Mouse (Mus musculus): Measurements from ENCODE around the gene Gria2. TPM values are rescaled to one million over a fixed set of nuclear protein-coding genes. Genes with fewer than 3 reads are reported as not detected.

Gene Gria2
- 0.02 TPM in 1 of 2 replicates, not detected in the other for polyA plus RNA-seq (2012)

DNA sequence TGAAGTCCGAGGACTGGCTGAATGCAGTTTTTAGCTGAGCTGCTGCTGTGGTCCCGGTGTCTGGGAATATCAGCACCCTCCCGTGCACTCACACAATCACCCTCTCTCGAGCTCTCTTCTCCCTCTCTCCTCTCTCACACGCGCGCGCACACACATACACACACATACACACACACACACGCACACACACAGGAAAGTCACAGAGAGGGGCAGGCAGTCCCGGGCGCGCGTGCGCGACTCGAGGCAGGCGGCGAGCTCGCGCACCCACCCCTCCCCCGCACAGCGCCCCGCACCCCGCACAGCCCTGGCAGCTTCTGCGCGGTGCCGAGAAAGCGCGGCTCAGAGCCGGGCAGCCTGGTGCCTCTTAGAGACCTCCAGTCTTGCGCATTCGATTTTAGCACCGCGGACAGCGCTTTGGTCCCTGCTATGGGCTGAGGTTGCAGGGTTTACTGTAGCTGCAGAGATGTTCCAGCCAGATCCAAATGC lies at the start of gene Gria2:
Gene Gria2 (minus strand): TSS at position 240 of the 486 bp plus-strand sequence.
- no peaks in the 10 kb centered on the region for H3K36me3 ChIP-seq (ENCODE audit: control insufficient read depth)
- TF ChIP-seq TAL1 (IDR thresholded peaks at IDR 0.05; ENCODE audit: low read length) (no peak), GATA1 (IDR thresholded peaks at IDR 0.05; ENCODE audit: low read length) (no peak)
- H3K4me3 ChIP-seq (replicated peaks): no peak within 1 kb of the TSS
- peaks cover 27% of the 10 kb centered on the region for H3K27me3 ChIP-seq (ENCODE audit: control insufficient read depth)
- H3K4me1 ChIP-seq (ENCODE audit: control insufficient read depth): no peaks in the 10 kb centered on the region
- no peaks in the 10 kb centered on the region for H3K9me3 ChIP-seq (ENCODE audit: control insufficient read depth, low read length)

- H3K27me3 ChIP-seq (ENCODE audit: control insufficient read depth): no peaks in the 10 kb centered on the region
- no peaks in the 10 kb centered on the region for H3K36me3 ChIP-seq (ENCODE audit: control insufficient read depth)
- no peak overlapping the region for H3K4me3 ChIP-seq (replicated peaks)
- H3K9me3 ChIP-seq (ENCODE audit: control insufficient read depth, low read length): peaks cover 2% of the 10 kb centered on the region; the same call in 1 of the 2 replicates
- TF ChIP-seq GATA1 (IDR thresholded peaks at IDR 0.05; ENCODE audit: low read length) (no peak), TAL1 (IDR thresholded peaks at IDR 0.05; ENCODE audit: low read length) (no peak)
- H3K4me1 ChIP-seq (ENCODE audit: control insufficient read depth): no peaks in the 10 kb centered on the region
These were observed 48.3 kb upstream of the Gria2 start for GRCm38 (mm10) chr3:80850947-80851346.

GRCm38 (mm10) chr3:80845634-80846033 lies 43.0 kb upstream of the Gria2 start:
- no peaks in the 10 kb centered on the region for H3K36me3 ChIP-seq (ENCODE audit: control insufficient read depth)
- H3K4me3 ChIP-seq (replicated peaks): no peak overlapping the region
- TF ChIP-seq TAL1 (IDR thresholded peaks at IDR 0.05; ENCODE audit: low read length): no peak
- TF ChIP-seq GATA1 (IDR thresholded peaks at IDR 0.05; ENCODE audit: low read length): no peak
- H3K27me3 ChIP-seq (ENCODE audit: control insufficient read depth): no peaks in the 10 kb centered on the region
- no peaks in the 10 kb centered on the region; the same call in 1 of the 2 replicates for H3K9me3 ChIP-seq (ENCODE audit: control insufficient read depth, low read length)
- no peaks in the 10 kb centered on the region for H3K4me1 ChIP-seq (ENCODE audit: control insufficient read depth)

DNA sequence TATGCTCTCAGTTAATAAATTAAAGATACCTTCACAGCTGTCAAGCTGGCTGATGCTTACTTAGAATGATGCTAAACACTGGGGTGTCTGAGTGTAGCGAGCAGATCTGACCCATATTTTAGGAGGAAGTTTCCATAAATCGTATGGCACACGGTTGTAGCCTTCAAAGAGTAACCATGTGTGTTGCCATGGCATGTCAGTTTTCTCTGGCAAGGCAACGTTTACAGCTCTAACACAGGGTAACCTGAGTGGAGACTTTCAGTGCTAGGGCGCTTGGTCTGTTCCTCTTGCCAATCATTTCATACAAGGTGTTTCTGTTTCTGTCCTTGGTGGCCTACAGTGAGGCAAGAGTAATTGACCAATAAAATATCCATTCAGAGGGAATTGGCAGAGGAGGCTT lies 37.2 kb upstream of the Gria2 start:
- no peaks in the 10 kb centered on the region for H3K36me3 ChIP-seq (ENCODE audit: control insufficient read depth)
- no peaks in the 10 kb centered on the region for H3K27me3 ChIP-seq (ENCODE audit: control insufficient read depth)
- no peaks in the 10 kb centered on the region for H3K9me3 ChIP-seq (ENCODE audit: control insufficient read depth, low read length)
- H3K4me1 ChIP-seq (ENCODE audit: control insufficient read depth): no peaks in the 10 kb centered on the region
- TF ChIP-seq GATA1 (IDR thresholded peaks at IDR 0.05; ENCODE audit: low read length) (no peak), TAL1 (IDR thresholded peaks at IDR 0.05; ENCODE audit: low read length) (no peak)
- H3K4me3 ChIP-seq (replicated peaks): no peak overlapping the region

- H3K36me3 ChIP-seq (ENCODE audit: control insufficient read depth): no peaks in the 10 kb centered on the region
- no peak overlapping the region for H3K4me3 ChIP-seq (replicated peaks)
- H3K27me3 ChIP-seq (ENCODE audit: control insufficient read depth): no peaks in the 10 kb centered on the region
- H3K4me1 ChIP-seq (ENCODE audit: control insufficient read depth): no peaks in the 10 kb centered on the region
- H3K9me3 ChIP-seq (ENCODE audit: control insufficient read depth, low read length): no peaks in the 10 kb centered on the region
- TF ChIP-seq GATA1 (IDR thresholded peaks at IDR 0.05; ENCODE audit: low read length) (no peak), TAL1 (IDR thresholded peaks at IDR 0.05; ENCODE audit: low read length) (no peak)
These were observed 34.9 kb upstream of the Gria2 start for GRCm38 (mm10) chr3:80837583-80837982.

- Histone ChIP-seq H3K4me3 (replicated peaks) (no peak overlapping the region), H3K27me3 (ENCODE audit: control insufficient read depth) (no peaks in the 10 kb centered on the region), H3K36me3 (ENCODE audit: control insufficient read depth) (no peaks in the 10 kb centered on the region), H3K9me3 (ENCODE audit: control insufficient read depth, low read length) (no peaks in the 10 kb centered on the region), H3K4me1 (ENCODE audit: control insufficient read depth) (no peaks in the 10 kb centered on the region)
- TF ChIP-seq GATA1 (IDR thresholded peaks at IDR 0.05; ENCODE audit: low read length) (no peak), TAL1 (IDR thresholded peaks at IDR 0.05; ENCODE audit: low read length) (no peak)
These were observed 21.3 kb upstream of the Gria2 start for GRCm38 (mm10) chr3:80823975-80824374.

GRCm38 (mm10) chr3:80818619-80819018 lies 16.0 kb upstream of the Gria2 start:
- Histone ChIP-seq H3K4me1 (ENCODE audit: control insufficient read depth) (no peaks in the 10 kb centered on the region), H3K9me3 (ENCODE audit: control insufficient read depth, low read length) (no peaks in the 10 kb centered on the region), H3K36me3 (ENCODE audit: control insufficient read depth) (no peaks in the 10 kb centered on the region), H3K4me3 (replicated peaks) (no peak overlapping the region), H3K27me3 (ENCODE audit: control insufficient read depth) (no peaks in the 10 kb centered on the region)
- no peak for TF ChIP-seq TAL1 (IDR thresholded peaks at IDR 0.05; ENCODE audit: low read length)
- no peak for TF ChIP-seq GATA1 (IDR thresholded peaks at IDR 0.05; ENCODE audit: low read length)

DNA sequence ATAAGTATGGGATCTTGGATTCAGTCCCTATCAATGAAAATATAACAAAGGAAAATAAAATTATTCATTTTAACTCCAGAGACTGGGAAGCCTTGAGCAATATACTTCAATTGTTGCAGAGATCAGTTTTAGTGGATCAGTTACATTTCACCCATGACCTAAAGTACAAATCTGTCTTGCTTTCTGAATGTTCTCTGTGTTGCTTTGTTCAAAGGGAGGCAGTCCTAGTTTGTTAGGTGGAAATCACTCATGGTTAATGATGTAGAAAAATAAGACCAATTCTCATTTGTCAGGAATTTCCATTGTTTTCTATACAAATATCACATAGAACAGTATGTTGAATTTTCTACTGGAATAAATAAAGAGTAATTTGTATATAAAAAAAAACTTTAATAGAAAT lies 11.1 kb upstream of the Gria2 start:
- no peaks in the 10 kb centered on the region for H3K4me1 ChIP-seq (ENCODE audit: control insufficient read depth)
- H3K9me3 ChIP-seq (ENCODE audit: control insufficient read depth, low read length): no peaks in the 10 kb centered on the region
- H3K4me3 ChIP-seq (replicated peaks): no peak overlapping the region
- TF ChIP-seq GATA1 (IDR thresholded peaks at IDR 0.05; ENCODE audit: low read length): no peak
- TF ChIP-seq TAL1 (IDR thresholded peaks at IDR 0.05; ENCODE audit: low read length): no peak
- no peaks in the 10 kb centered on the region for H3K27me3 ChIP-seq (ENCODE audit: control insufficient read depth)
- H3K36me3 ChIP-seq (ENCODE audit: control insufficient read depth): no peaks in the 10 kb centered on the region

DNA sequence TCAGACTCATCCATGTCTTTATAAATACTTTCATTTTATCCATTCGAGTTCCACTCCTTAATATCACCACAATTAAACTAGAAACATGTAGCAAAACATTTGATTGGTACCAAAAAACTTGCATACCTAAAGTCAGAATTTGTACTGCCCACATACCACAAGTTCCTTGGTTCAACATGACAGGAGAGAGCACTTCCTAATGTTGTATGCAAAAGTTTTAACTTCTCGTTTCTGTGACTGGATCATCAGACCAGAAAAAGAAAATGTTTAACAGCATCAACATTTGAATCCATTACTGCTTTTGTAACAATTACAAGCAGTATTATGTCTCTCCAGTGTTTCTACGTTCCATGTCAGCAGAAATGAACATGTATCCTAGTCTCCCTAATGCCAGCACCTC lies 9.6 kb upstream of the Gria2 start:
- H3K4me1 ChIP-seq (ENCODE audit: control insufficient read depth): no peaks in the 10 kb centered on the region
- no peak overlapping the region for H3K4me3 ChIP-seq (replicated peaks)
- no peaks in the 10 kb centered on the region for H3K27me3 ChIP-seq (ENCODE audit: control insufficient read depth)
- no peaks in the 10 kb centered on the region for H3K36me3 ChIP-seq (ENCODE audit: control insufficient read depth)
- no peaks in the 10 kb centered on the region for H3K9me3 ChIP-seq (ENCODE audit: control insufficient read depth, low read length)
- TF ChIP-seq TAL1 (IDR thresholded peaks at IDR 0.05; ENCODE audit: low read length) (no peak), GATA1 (IDR thresholded peaks at IDR 0.05; ENCODE audit: low read length) (no peak)

DNA sequence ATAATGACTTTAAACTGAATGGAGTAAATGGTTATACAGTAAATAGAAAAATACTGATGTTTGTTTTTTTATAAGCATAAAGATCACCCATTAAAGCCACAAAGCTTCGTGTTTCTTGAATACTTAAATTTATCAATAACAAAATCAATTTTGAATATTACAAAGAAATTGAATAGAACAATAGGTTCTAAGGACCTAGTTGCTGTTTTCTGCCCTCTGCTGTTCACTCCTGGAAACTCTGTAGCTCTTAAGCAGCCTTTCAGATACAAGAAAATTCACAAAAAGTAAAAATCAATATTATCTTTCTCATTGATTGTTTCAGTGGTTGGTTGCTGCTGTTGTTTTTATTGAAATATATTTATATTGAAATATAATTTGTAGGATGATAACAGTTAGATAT lies 2.7 kb upstream of the Gria2 start:
- H3K9me3 ChIP-seq (ENCODE audit: control insufficient read depth, low read length): no peaks in the 10 kb centered on the region
- no peaks in the 10 kb centered on the region for H3K4me1 ChIP-seq (ENCODE audit: control insufficient read depth)
- no peaks in the 10 kb centered on the region for H3K36me3 ChIP-seq (ENCODE audit: control insufficient read depth)
- H3K27me3 ChIP-seq (ENCODE audit: control insufficient read depth): peaks cover 25% of the 10 kb centered on the region
- no peak overlapping the region for H3K4me3 ChIP-seq (replicated peaks)
- no peak for TF ChIP-seq GATA1 (IDR thresholded peaks at IDR 0.05; ENCODE audit: low read length)

Measured in erythroblast, embryonic 14.5 days (primary cell).